Mouse (Mus musculus): ENCODE measurements around the gene Cerkl. TPM values are rescaled to one million over a fixed set of nuclear protein-coding genes. Genes with fewer than 3 reads are reported as not detected.

Cerkl gene
- total and polyA plus RNA-seq, 2 experiments from 2014 or later, result 1.4 TPM; not detected in 1

DNA sequence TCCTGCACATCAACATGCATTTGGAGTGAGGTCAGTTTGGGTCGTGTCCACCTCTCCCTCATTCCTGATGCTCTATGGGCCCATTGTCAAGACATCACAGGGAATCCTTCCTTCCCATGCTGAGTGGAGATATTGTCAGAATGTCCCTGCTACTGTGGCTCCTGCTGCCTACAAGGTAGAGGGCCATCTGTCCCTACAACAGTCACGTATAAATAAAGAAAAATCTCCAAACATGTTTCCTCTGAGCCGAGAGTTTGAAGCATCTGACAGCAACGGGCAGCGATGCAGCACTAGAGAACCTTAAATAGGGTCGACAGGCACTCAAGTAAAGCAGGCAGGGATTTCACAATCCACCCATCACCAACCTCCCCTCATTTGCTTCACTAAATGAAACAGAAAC is 13.7 kb downstream of the Cerkl start:
- WGBS, result 69% methylated on average over 6 of the region's 6 CpGs
- DNase-seq (ENCODE audit: low spot score), result no peak

DNA sequence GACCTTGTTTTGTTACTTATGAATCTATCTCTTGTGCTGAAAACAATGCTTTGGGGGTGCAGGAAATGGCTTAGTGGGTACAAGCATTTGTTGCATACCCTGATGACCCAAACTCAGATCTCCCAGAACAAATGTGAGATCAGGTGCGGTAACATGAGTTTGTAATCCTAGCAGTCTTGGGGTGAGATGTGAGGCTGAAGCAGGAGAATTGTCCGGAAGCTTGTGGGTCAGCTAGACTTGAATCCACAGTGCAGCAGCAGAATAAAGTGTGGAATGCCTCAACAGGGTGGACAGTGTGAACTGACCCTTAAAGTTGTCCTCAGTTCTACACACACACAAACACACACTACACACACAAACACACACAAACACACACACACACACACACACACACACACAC is 14.4 kb downstream of the Cerkl start:
- WGBS, result 89% methylated on average over 2 of the region's 2 CpGs
- no peak for ATAC-seq (ENCODE audit: insufficient read depth, low read depth)

More for the DNA sequence above, 13.7 kb downstream of the Cerkl start:
- Histone ChIP-seq H3K36me3 (replicated peaks; ENCODE audit: control insufficient read depth, insufficient read depth, low read length) (no peaks in the 10 kb centered on the region), H3K4me2 (ENCODE audit: low read depth, low read length) (no peak overlapping the region), H3K9me3 (replicated peaks; ENCODE audit: control insufficient read depth, low read length) (no peaks in the 10 kb centered on the region), H3K27ac (ENCODE audit: low read depth) (no peak overlapping the region), H3K4me1 (ENCODE audit: control insufficient read depth, insufficient read depth) (no peaks in the 10 kb centered on the region), H3K27me3 (ENCODE audit: control insufficient read depth, insufficient read depth, low read length) (no peaks in the 10 kb centered on the region), H3K9ac (replicated peaks; ENCODE audit: low read depth, low read length) (no peak overlapping the region), H3K4me3 (ENCODE audit: low read depth, low read length) (no peak overlapping the region)
- TF ChIP-seq EP300 (IDR thresholded peaks at IDR 0.05; ENCODE audit: low read depth) (no peak), CTCF (IDR thresholded peaks at IDR 0.05; ENCODE audit: low read depth) (no peak)
- no peak for ATAC-seq (ENCODE audit: insufficient read depth, low read depth)

DNA sequence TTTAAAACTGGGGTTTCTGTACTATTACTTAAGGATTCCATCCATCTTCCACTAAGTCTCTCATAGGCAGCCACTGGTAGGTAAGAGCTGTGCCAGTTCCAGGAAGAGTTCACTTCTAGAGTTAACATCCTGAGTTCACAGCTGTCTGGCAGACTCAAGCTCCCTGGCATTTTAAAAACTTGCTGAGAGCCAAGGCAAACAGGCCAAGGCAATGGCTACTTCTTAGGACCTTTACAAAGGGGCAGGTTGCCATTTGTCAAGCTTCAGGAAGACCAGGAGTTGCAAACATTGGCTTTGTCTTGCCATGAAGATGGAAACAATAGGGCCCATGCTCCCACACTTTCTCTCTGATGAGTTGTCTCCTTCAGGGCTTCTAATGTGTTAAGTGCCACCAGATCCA is 26.5 kb downstream of the Cerkl start:
- Histone ChIP-seq H3K9me3 (replicated peaks; ENCODE audit: control insufficient read depth, low read length) (no peaks in the 10 kb centered on the region), H3K36me3 (replicated peaks; ENCODE audit: control insufficient read depth, insufficient read depth, low read length) (no peaks in the 10 kb centered on the region), H3K27me3 (ENCODE audit: control insufficient read depth, insufficient read depth, low read length) (peaks cover 21% of the 10 kb centered on the region), H3K4me1 (ENCODE audit: control insufficient read depth, insufficient read depth) (0 out of 2 replicates have a peak, but pooled peaks cover 6% of the 10 kb centered on the region), H3K4me3 (ENCODE audit: low read depth, low read length) (no peak overlapping the region), H3K27ac (ENCODE audit: low read depth) (no peak overlapping the region), H3K9ac (replicated peaks; ENCODE audit: low read depth, low read length) (no peak overlapping the region), H3K4me2 (ENCODE audit: low read depth, low read length) (no peak overlapping the region)
- TF ChIP-seq CTCF (IDR thresholded peaks at IDR 0.05; ENCODE audit: low read depth) (no peak), EP300 (IDR thresholded peaks at IDR 0.05; ENCODE audit: low read depth) (no peak)
- DNase-seq (ENCODE audit: low spot score), result no peak
- no peak for ATAC-seq (ENCODE audit: insufficient read depth, low read depth)

More for the DNA sequence above, 14.4 kb downstream of the Cerkl start:
- Histone ChIP-seq H3K9me3 (replicated peaks; ENCODE audit: control insufficient read depth, low read length) (no peaks in the 10 kb centered on the region), H3K4me1 (ENCODE audit: control insufficient read depth, insufficient read depth) (no peaks in the 10 kb centered on the region), H3K36me3 (replicated peaks; ENCODE audit: control insufficient read depth, insufficient read depth, low read length) (no peaks in the 10 kb centered on the region), H3K4me3 (ENCODE audit: low read depth, low read length) (no peak overlapping the region), H3K9ac (replicated peaks; ENCODE audit: low read depth, low read length) (no peak overlapping the region), H3K27me3 (ENCODE audit: control insufficient read depth, insufficient read depth, low read length) (no peaks in the 10 kb centered on the region), H3K27ac (ENCODE audit: low read depth) (no peak overlapping the region), H3K4me2 (ENCODE audit: low read depth, low read length) (no peak overlapping the region)
- DNase-seq (ENCODE audit: low spot score), result no peak
- no peak for TF ChIP-seq EP300 (IDR thresholded peaks at IDR 0.05; ENCODE audit: low read depth)
- TF ChIP-seq CTCF (IDR thresholded peaks at IDR 0.05; ENCODE audit: low read depth), result no peak

DNA sequence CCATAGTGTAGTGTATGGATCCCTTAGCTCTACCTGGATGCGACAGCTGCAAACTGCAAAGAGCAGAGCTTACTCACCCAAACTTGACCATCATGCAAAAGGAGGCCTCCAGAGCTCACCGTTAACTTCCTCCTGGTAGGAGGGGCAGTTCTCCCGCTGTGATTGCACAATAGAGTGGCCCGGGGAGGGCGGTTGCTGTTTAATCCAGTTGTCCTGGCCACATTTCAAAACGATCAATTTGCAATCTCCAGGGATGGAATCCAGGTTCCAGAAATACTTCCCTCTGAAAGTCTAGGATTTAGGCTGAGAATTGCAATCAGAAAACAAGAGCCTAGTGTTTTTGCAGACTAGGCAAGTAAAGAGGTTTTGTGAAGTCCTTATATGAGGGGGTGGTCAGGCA is 26.9 kb downstream of the Cerkl start:
- Histone ChIP-seq H3K9ac (replicated peaks; ENCODE audit: low read depth, low read length) (no peak overlapping the region), H3K36me3 (replicated peaks; ENCODE audit: control insufficient read depth, insufficient read depth, low read length) (no peaks in the 10 kb centered on the region), H3K27ac (ENCODE audit: low read depth) (no peak overlapping the region), H3K4me3 (ENCODE audit: low read depth, low read length) (no peak overlapping the region), H3K9me3 (replicated peaks; ENCODE audit: control insufficient read depth, low read length) (no peaks in the 10 kb centered on the region), H3K4me1 (ENCODE audit: control insufficient read depth, insufficient read depth) (0 out of 2 replicates have a peak, but pooled peaks cover 6% of the 10 kb centered on the region), H3K4me2 (ENCODE audit: low read depth, low read length) (no peak overlapping the region), H3K27me3 (ENCODE audit: control insufficient read depth, insufficient read depth, low read length) (peaks cover 21% of the 10 kb centered on the region)
- DNase-seq (ENCODE audit: low spot score) (no peak), ATAC-seq (ENCODE audit: insufficient read depth, low read depth) (no peak)
- TF ChIP-seq CTCF (IDR thresholded peaks at IDR 0.05; ENCODE audit: low read depth) (no peak), EP300 (IDR thresholded peaks at IDR 0.05; ENCODE audit: low read depth) (no peak)
- 10% methylated on average over 6 of the region's 6 CpGs for WGBS

DNA sequence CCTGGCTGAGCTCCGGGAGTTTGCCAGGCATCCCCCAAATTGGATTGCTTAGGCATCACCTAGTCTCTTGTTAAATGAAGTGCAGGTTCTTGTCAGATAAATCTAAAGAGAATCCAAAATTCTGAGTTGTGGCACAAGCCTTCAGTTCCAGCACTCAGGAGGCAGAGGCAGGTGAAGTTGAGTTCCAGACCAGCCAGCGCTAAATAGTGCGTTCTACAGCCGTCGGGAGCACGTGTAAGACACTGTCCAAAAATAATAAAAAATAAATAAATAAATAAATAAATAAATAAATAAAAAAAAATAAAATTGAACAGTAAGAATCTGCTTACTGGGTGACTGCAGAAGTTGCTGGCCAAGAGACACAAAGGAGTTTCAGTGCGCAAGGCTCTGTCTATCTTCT is 27.5 kb downstream of the Cerkl start:
- no peak overlapping the region for H3K27ac ChIP-seq (ENCODE audit: low read depth)
- DNase-seq (ENCODE audit: low spot score), result no peak
- 0 out of 2 replicates have a peak, but pooled peaks cover 6% of the 10 kb centered on the region for H3K4me1 ChIP-seq (ENCODE audit: control insufficient read depth, insufficient read depth)
- no peak overlapping the region for H3K9ac ChIP-seq (replicated peaks; ENCODE audit: low read depth, low read length)
- H3K4me3 ChIP-seq (ENCODE audit: low read depth, low read length), result peak overlapping the region; percentile 49
- H3K27me3 ChIP-seq (ENCODE audit: control insufficient read depth, insufficient read depth, low read length), result peaks cover 21% of the 10 kb centered on the region
- peak overlapping the region; percentile 74 for H3K4me2 ChIP-seq (ENCODE audit: low read depth, low read length)
- no peaks in the 10 kb centered on the region for H3K36me3 ChIP-seq (replicated peaks; ENCODE audit: control insufficient read depth, insufficient read depth, low read length)
- WGBS, result 16% methylated on average over 7 of the region's 7 CpGs
- ATAC-seq (ENCODE audit: insufficient read depth, low read depth), result no peak
- no peak for TF ChIP-seq CTCF (IDR thresholded peaks at IDR 0.05; ENCODE audit: low read depth)
- no peak for TF ChIP-seq EP300 (IDR thresholded peaks at IDR 0.05; ENCODE audit: low read depth)
- no peaks in the 10 kb centered on the region for H3K9me3 ChIP-seq (replicated peaks; ENCODE audit: control insufficient read depth, low read length)

DNA sequence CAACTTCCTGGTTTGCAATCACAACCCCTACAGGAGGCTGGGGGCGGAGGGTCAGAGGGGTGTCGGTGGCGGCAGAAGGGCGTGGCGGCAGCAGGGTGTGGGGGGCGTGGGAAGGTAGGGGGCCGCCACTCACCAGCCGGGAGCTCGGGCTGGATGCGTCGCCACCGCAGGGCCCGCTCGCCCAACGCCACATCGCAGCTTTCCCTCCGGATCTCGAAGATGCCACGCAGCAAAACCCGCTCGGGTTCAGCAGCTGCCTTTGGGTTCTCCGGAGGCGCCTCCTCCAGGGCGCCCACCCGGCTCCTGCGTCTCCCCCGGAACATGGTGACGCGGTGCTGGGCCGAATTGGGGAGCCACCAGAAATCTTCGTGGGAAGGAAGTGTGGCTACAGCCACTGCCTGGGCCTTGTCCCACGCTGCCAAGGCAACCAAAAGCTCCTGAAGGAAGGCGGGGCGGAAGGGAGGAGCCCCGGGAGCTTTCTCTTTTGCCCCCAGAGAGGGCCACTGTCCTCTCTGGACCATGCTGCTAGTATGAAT is 27.9 kb downstream of the Cerkl start:
- TF ChIP-seq EP300 (IDR thresholded peaks at IDR 0.05; ENCODE audit: low read depth) (no peak), CTCF (IDR thresholded peaks at IDR 0.05; ENCODE audit: low read depth) (no peak)
- no peak overlapping the region for H3K9ac ChIP-seq (replicated peaks; ENCODE audit: low read depth, low read length)
- ATAC-seq (ENCODE audit: insufficient read depth, low read depth), result no peak
- H3K9me3 ChIP-seq (replicated peaks; ENCODE audit: control insufficient read depth, low read length), result no peaks in the 10 kb centered on the region
- no peak overlapping the region for H3K27ac ChIP-seq (ENCODE audit: low read depth)
- H3K4me1 ChIP-seq (ENCODE audit: control insufficient read depth, insufficient read depth), result 0 out of 2 replicates have a peak, but pooled peaks cover 6% of the 10 kb centered on the region
- peak overlapping the region; percentile 49 for H3K4me3 ChIP-seq (ENCODE audit: low read depth, low read length)
- H3K4me2 ChIP-seq (ENCODE audit: low read depth, low read length), result peak overlapping the region; percentile 74
- H3K27me3 ChIP-seq (ENCODE audit: control insufficient read depth, insufficient read depth, low read length), result peaks cover 21% of the 10 kb centered on the region
- H3K36me3 ChIP-seq (replicated peaks; ENCODE audit: control insufficient read depth, insufficient read depth, low read length), result no peaks in the 10 kb centered on the region
- WGBS, result under 1% methylated on average over 34 of the region's 35 CpGs
- peak; percentile 6 for DNase-seq (ENCODE audit: low spot score)

All from heart, postnatal 0 days (tissue).